ENCODE assay signal across 8 mouse cellular contexts in genomic region chr7:24298635-24298972, GRCm38 (mm10). TPM values are rescaled to one million over a fixed set of nuclear protein-coding genes. Genes with fewer than 3 reads are reported as not detected.
DNase-seq lines count a peak whose midpoint lies in the region; ATAC-seq and TF ChIP-seq lines count a peak whose summit lies in the region.

No protein-coding gene starts in this region.

- H3K9me3 ChIP-seq in heart, embryonic 13.5 days: no peaks in the 10 kb centered on the region
- no peaks in the 10 kb centered on the region for H3K9me3 ChIP-seq in ES-E14 (ENCODE audit: control insufficient read depth, insufficient read depth, low read depth, low read length)
- H3K9me3 ChIP-seq in forebrain, embryonic 12.5 days: no peaks in the 10 kb centered on the region
- H3K9me3 ChIP-seq in liver, embryonic 14.5 days (ENCODE audit: control insufficient read depth, low read length): no peaks in the 10 kb centered on the region

- H3K4me2 ChIP-seq in heart, embryonic 13.5 days: peak overlapping the region; percentile 94
- peak overlapping the region; percentile 91 for H3K4me2 ChIP-seq in forebrain, embryonic 12.5 days
- peak overlapping the region; percentile 82 for H3K4me2 ChIP-seq in liver, embryonic 14.5 days (ENCODE audit: low read depth)

- DNase-seq in heart, postnatal 25 days (ENCODE audit: low spot score): no peak
- no peak for DNase-seq in ES-E14 (ENCODE audit: low read depth, low spot score)
- DNase-seq in liver, embryonic 14.5 days (ENCODE audit: low read depth in 3 of 3, low spot score in 3 of 3): no peak
- DNase-seq in thymus, postnatal 25 days: peak; percentile 47
- DNase-seq in spleen, postnatal 36 days (ENCODE audit: low spot score in 2 of 2): no peak

- H3K36me3 ChIP-seq in heart, embryonic 13.5 days: peaks cover 63% of the 10 kb centered on the region
- H3K36me3 ChIP-seq in ES-E14 (ENCODE audit: control insufficient read depth, insufficient read depth, low read length, poor library complexity, severe bottlenecking): peaks cover 21% of the 10 kb centered on the region; the same call in 1 of the 2 replicates
- peaks cover 54% of the 10 kb centered on the region for H3K36me3 ChIP-seq in forebrain, embryonic 12.5 days (replicated peaks)
- H3K36me3 ChIP-seq in liver, embryonic 14.5 days (replicated peaks; ENCODE audit: control insufficient read depth, insufficient read depth, low read depth): no peaks in the 10 kb centered on the region; the same call in 1 of the 2 replicates

- no peak for TF ChIP-seq EP300 in liver, embryonic 14.5 days (IDR thresholded peaks at IDR 0.05; ENCODE audit: low read depth)

- H3K27me3 ChIP-seq in heart, embryonic 13.5 days (replicated peaks): no peaks in the 10 kb centered on the region
- no peaks in the 10 kb centered on the region for H3K27me3 ChIP-seq in forebrain, embryonic 12.5 days
- no peaks in the 10 kb centered on the region for H3K27me3 ChIP-seq in liver, embryonic 14.5 days (ENCODE audit: control insufficient read depth, insufficient read depth, low read length)

- H3K4me1 ChIP-seq in heart, embryonic 13.5 days: peaks cover 21% of the 10 kb centered on the region
- H3K4me1 ChIP-seq in ES-E14 (ENCODE audit: control insufficient read depth in 2 of 2, insufficient read depth in 2 of 2, low read length in 2 of 2, poor library complexity in 1 of 2): peaks cover 2% of the 10 kb centered on the region in 2 experiments; a peak in 1 of 4 replicates
- H3K4me1 ChIP-seq in forebrain, embryonic 12.5 days: peaks cover 14% of the 10 kb centered on the region
- peaks cover 6 to 8% of the 10 kb centered on the region in 2 experiments for H3K4me1 ChIP-seq in liver, embryonic 14.5 days (replicated peaks; ENCODE audit: control insufficient read depth in 2 of 2, insufficient read depth in 2 of 2, low read length in 1 of 2)

- peak overlapping the region; percentile 84 for H3K27ac ChIP-seq in heart, embryonic 13.5 days (replicated peaks)
- no peak overlapping the region for H3K27ac ChIP-seq in ES-E14 (ENCODE audit: insufficient read depth, low read depth, low read length, poor library complexity, severe bottlenecking)
- H3K27ac ChIP-seq in forebrain, embryonic 12.5 days: peak overlapping the region; percentile 95
- no peak overlapping the region for H3K27ac ChIP-seq in liver, embryonic 14.5 days

- peak overlapping the region; percentile 91 for H3K9ac ChIP-seq in heart, embryonic 13.5 days
- peak overlapping the region; percentile 79; the same call in 1 of the 2 replicates for H3K9ac ChIP-seq in ES-E14 (ENCODE audit: insufficient read depth, low read depth, low read length, poor library complexity, severe bottlenecking)
- peak overlapping the region; percentile 85 for H3K9ac ChIP-seq in forebrain, embryonic 12.5 days
- peak overlapping the region; percentile 59 for H3K9ac ChIP-seq in liver, embryonic 14.5 days (replicated peaks)

- intact Hi-C loops in heart, postnatal 25 days (cut with DNase I): no loop called here

- no peak for ATAC-seq in heart, embryonic 13.5 days (ENCODE audit: extremely low read depth, insufficient number of reproducible peaks, low FRiP score, low TSS enrichment)
- no peak; the same call in 1 of the 2 replicates for ATAC-seq in forebrain, embryonic 12.5 days (ENCODE audit: low FRiP score)
- no peak for ATAC-seq in liver, embryonic 14.5 days (ENCODE audit: insufficient read depth)
- ATAC-seq in granulocyte monocyte progenitor cell, adult 5-6 weeks (replicated peaks; ENCODE audit: poor library complexity, severe bottlenecking): no peak

- no peak for TF ChIP-seq CTCF in liver, embryonic 14.5 days (IDR thresholded peaks at IDR 0.05; ENCODE audit: low read depth)

- peak overlapping the region; percentile 82 for H3K4me3 ChIP-seq in heart, embryonic 13.5 days
- H3K4me3 ChIP-seq in ES-E14 (ENCODE audit: insufficient read depth in 1 of 2, low read depth in 1 of 2, low read length in 2 of 2, poor library complexity in 1 of 2, severe bottlenecking in 1 of 2): peak overlapping the region; percentile 85 to 88
- peak overlapping the region; percentile 69 for H3K4me3 ChIP-seq in forebrain, embryonic 12.5 days (replicated peaks)
- peak overlapping the region; percentile 63 to 90 for H3K4me3 ChIP-seq in liver, embryonic 14.5 days (ENCODE audit: insufficient read depth in 1 of 2, low read depth in 2 of 2, low read length in 2 of 2)

- 1% methylated on average over 12 of the region's 12 CpGs for WGBS in heart, embryonic 13.5 days
- WGBS in forebrain, embryonic 12.5 days: 0% methylated on average over 11 of the region's 12 CpGs
- 2% methylated on average over 12 of the region's 12 CpGs for WGBS in liver, embryonic 14.5 days (ENCODE audit: insufficient replicate concordance)

- in situ Hi-C loops in ES-E14 (cut with MboI; ENCODE audit: low sequenced_read_pairs in 2 of 2, unreplicated experiment in 2 of 2): no loop called here

TF ChIP-seq in ES-E14, 5 proteins besides CTCF, POLR2A, EP300 and RAD21:
- TF ChIP-seq HCFC1 (IDR thresholded peaks at IDR 0.05; ENCODE audit: borderline replicate concordance, insufficient read depth, low read length) (no peak), MAFK (IDR thresholded peaks at IDR 0.05; ENCODE audit: insufficient read depth, low read depth, low read length) (no peak), CHD2 (IDR thresholded peaks at IDR 0.05; ENCODE audit: low read depth, low read length) (no peak), ZC3H11A (IDR thresholded peaks at IDR 0.05; ENCODE audit: borderline replicate concordance, low read depth, low read length) (no peak), ZNF384 (IDR thresholded peaks at IDR 0.05; ENCODE audit: low read depth, low read length) (no peak)
TF ChIP-seq in ES-E14: peak in this region for 0.

RNA-seq across cellular contexts. Expression of gene Zfp61, which starts 2.4 kb away (rescaled TPM):
- 14.5 and 18.7 TPM in 2 replicates for polyA plus RNA-seq in heart, embryonic 13.5 days (2015; fragmentation: Nextera tagmentation; extraction: Ambion mirVana)
- 1 to 10 TPM; 3.1 to 4.5 TPM for total RNA-seq in heart, postnatal 25 days (2021)
- total RNA-seq in ES-E14 (2012; rRNA removed): 22.4 and 30.4 TPM in 2 replicates
- 44.5 and 44.8 TPM in 2 replicates for polyA plus RNA-seq in forebrain, embryonic 12.5 days (2016; fragmentation: Nextera tagmentation; extraction: Ambion mirVana)
- 2.3 and 2.6 TPM in 2 replicates for polyA plus RNA-seq in liver, embryonic 14.5 days (2012; rRNA removed)
- polyA plus RNA-seq in liver, embryonic 14.5 days (2014; fragmentation: Nextera tagmentation; extraction: Ambion mirVana): 1.6 and 2.1 TPM in 2 replicates
- 16.5 and 16.8 TPM in 2 replicates for total RNA-seq in granulocyte monocyte progenitor cell, adult 5-6 weeks (2014; fragmentation: Nextera tagmentation)
- 16.7 and 27.7 TPM in 2 replicates for total RNA-seq in granulocyte monocyte progenitor cell, adult 5-6 weeks (2017)

RNA-seq across cellular contexts. Expression of gene Zfp94, which starts 17.9 kb away (rescaled TPM):
- polyA plus RNA-seq in heart, embryonic 13.5 days (2015; fragmentation: Nextera tagmentation; extraction: Ambion mirVana): 4.5 and 4.6 TPM in 2 replicates
- 1 to 10 TPM; 1.8 to 2.5 TPM for total RNA-seq in heart, postnatal 25 days (2021)
- total RNA-seq in ES-E14 (2012; rRNA removed): 5.4 and 8.0 TPM in 2 replicates
- 17.8 and 19.0 TPM in 2 replicates for polyA plus RNA-seq in forebrain, embryonic 12.5 days (2016; fragmentation: Nextera tagmentation; extraction: Ambion mirVana)
- 1.5 and 1.8 TPM in 2 replicates for polyA plus RNA-seq in liver, embryonic 14.5 days (2012; rRNA removed)
- polyA plus RNA-seq in liver, embryonic 14.5 days (2014; fragmentation: Nextera tagmentation; extraction: Ambion mirVana): 1.4 TPM in 2 replicates
- 5.8 and 6.0 TPM in 2 replicates for total RNA-seq in granulocyte monocyte progenitor cell, adult 5-6 weeks (2014; fragmentation: Nextera tagmentation)
- 2.0 and 3.4 TPM in 2 replicates for total RNA-seq in granulocyte monocyte progenitor cell, adult 5-6 weeks (2017)

RNA-seq across cellular contexts. Expression of gene Zfp93, which starts 28.4 kb away (rescaled TPM):
- polyA plus RNA-seq in heart, embryonic 13.5 days (2015; fragmentation: Nextera tagmentation; extraction: Ambion mirVana): 4.6 and 4.8 TPM in 2 replicates
- total RNA-seq in heart, postnatal 25 days (2021): 1 to 10 TPM; 3.2 to 3.7 TPM
- total RNA-seq in ES-E14 (2012; rRNA removed): 4.2 and 4.7 TPM in 2 replicates
- polyA plus RNA-seq in forebrain, embryonic 12.5 days (2016; fragmentation: Nextera tagmentation; extraction: Ambion mirVana): 7.6 and 7.7 TPM in 2 replicates
- polyA plus RNA-seq in liver, embryonic 14.5 days (2012; rRNA removed): 0.58 and 7.6 TPM in 2 replicates
- polyA plus RNA-seq in liver, embryonic 14.5 days (2014; fragmentation: Nextera tagmentation; extraction: Ambion mirVana): 0.75 and 1.3 TPM in 2 replicates
- total RNA-seq in granulocyte monocyte progenitor cell, adult 5-6 weeks (2014; fragmentation: Nextera tagmentation): 1.3 and 3.9 TPM in 2 replicates
- total RNA-seq in granulocyte monocyte progenitor cell, adult 5-6 weeks (2017): 1.1 and 3.0 TPM in 2 replicates

RNA-seq across cellular contexts. Expression of gene Tescl, which starts 35.1 kb away (rescaled TPM):
- polyA plus RNA-seq in heart, embryonic 13.5 days (2015; fragmentation: Nextera tagmentation; extraction: Ambion mirVana): not detected in 2 replicates
- not detected for total RNA-seq in heart, postnatal 25 days (2021)
- total RNA-seq in ES-E14 (2012; rRNA removed): 2.3 and 2.4 TPM in 2 replicates
- polyA plus RNA-seq in forebrain, embryonic 12.5 days (2016; fragmentation: Nextera tagmentation; extraction: Ambion mirVana): not detected in 2 replicates
- polyA plus RNA-seq in liver, embryonic 14.5 days (2012; rRNA removed): 0.11 TPM in 1 of 2 replicates, not detected in the other
- polyA plus RNA-seq in liver, embryonic 14.5 days (2014; fragmentation: Nextera tagmentation; extraction: Ambion mirVana): not detected in 2 replicates
- total RNA-seq in granulocyte monocyte progenitor cell, adult 5-6 weeks (2014; fragmentation: Nextera tagmentation): not detected in 2 replicates
- total RNA-seq in granulocyte monocyte progenitor cell, adult 5-6 weeks (2017): not detected in 2 replicates

RNA-seq across cellular contexts. Expression of gene Zfp108, which starts 44.0 kb away (rescaled TPM):
- 2.3 TPM in 2 replicates for polyA plus RNA-seq in heart, embryonic 13.5 days (2015; fragmentation: Nextera tagmentation; extraction: Ambion mirVana)
- 1 to 10 TPM; 1.7 to 1.8 TPM for total RNA-seq in heart, postnatal 25 days (2021)
- total RNA-seq in ES-E14 (2012; rRNA removed): 1.5 and 2.1 TPM in 2 replicates
- polyA plus RNA-seq in forebrain, embryonic 12.5 days (2016; fragmentation: Nextera tagmentation; extraction: Ambion mirVana): 3.2 and 3.6 TPM in 2 replicates
- polyA plus RNA-seq in liver, embryonic 14.5 days (2012; rRNA removed): 0.21 and 0.26 TPM in 2 replicates
- 0.09 and 0.54 TPM in 2 replicates for polyA plus RNA-seq in liver, embryonic 14.5 days (2014; fragmentation: Nextera tagmentation; extraction: Ambion mirVana)
- 1.5 and 3.1 TPM in 2 replicates for total RNA-seq in granulocyte monocyte progenitor cell, adult 5-6 weeks (2014; fragmentation: Nextera tagmentation)
- total RNA-seq in granulocyte monocyte progenitor cell, adult 5-6 weeks (2017): 2.6 and 3.3 TPM in 2 replicates

Comparison
In these comparisons a context has a peak if more than half of its experiments do, and no peak if none do; other contexts are left out.
1. H3K27ac ChIP-seq: peak in heart, embryonic 13.5 days (single experiment) and forebrain, embryonic 12.5 days (single experiment); none in ES-E14 (single experiment) and liver, embryonic 14.5 days (single experiment).
2. Peak in every context shown above with its lines, with median percentiles within 50 percentile points of each other: H3K4me2 ChIP-seq, H3K4me3 ChIP-seq and H3K9ac ChIP-seq.